Mouse (Mus musculus): ENCODE measurements at regions not wholly inside any gene's neighbourhood (a gene's known extent, or its start where the extent isn't known, plus 50 kb on each side); places are given as distances from the start of the nearest gene placed in this dataset.

DNA sequence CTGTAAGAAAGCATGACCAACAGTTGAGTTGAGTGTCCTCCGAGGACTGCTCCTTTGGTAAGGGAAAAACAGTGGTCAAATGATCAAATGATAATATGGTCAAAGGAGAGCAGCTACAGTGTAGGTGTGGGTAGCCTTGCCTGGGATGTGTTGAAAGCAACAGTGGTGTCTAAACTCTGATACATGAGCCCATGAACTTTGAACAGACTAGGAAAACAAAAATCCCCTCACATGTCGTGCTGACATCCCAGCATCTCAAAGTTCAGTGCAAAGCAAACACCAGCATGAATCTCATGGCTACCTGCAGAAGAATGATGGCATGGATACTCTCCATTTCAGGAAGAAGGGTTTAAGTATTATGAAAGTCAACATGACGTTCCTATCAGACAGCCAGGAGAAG lies 171.3 kb upstream of the Lpp start:
- Histone ChIP-seq H3K27ac (ENCODE audit: insufficient read depth, low read length) (no peak overlapping the region), H3K4me3 (ENCODE audit: insufficient read depth, low read length) (no peak overlapping the region), H3K4me1 (ENCODE audit: control insufficient read depth, insufficient read depth, low read length) (no peaks in the 10 kb centered on the region)
- no peak for TF ChIP-seq POLR2A (IDR thresholded peaks at IDR 0.05; ENCODE audit: low read depth, low read length)
- TF ChIP-seq CTCF (IDR thresholded peaks at IDR 0.05; ENCODE audit: borderline replicate concordance, insufficient read depth, low read length) = no peak

DNA sequence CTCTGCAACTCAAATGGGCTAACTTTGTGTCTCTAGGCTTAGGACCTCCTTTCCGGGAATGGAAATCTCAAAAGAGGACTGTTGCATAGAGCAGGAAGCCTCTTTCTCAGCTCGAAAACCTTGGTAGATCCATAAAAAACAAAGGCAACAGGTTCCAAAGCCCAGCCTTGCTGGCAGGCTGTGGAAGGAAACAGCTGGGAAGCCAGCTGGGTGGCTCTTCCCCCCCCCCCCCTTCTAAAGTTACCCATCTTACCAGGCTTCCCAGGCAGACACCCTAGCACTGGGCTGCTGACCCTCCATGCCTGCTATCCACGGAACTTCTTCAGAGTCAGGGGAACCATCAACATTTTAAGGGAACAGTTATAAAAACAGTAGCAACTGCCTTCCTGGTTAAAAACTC lies 172.7 kb upstream of the Lpp start:
- TF ChIP-seq POLR2A (IDR thresholded peaks at IDR 0.05; ENCODE audit: low read depth, low read length) (no peak), CTCF (IDR thresholded peaks at IDR 0.05; ENCODE audit: borderline replicate concordance, insufficient read depth, low read length) (no peak)
- H3K4me3 ChIP-seq (ENCODE audit: insufficient read depth, low read length) = no peak overlapping the region
- no peak overlapping the region for H3K27ac ChIP-seq (ENCODE audit: insufficient read depth, low read length)
- H3K4me1 ChIP-seq (ENCODE audit: control insufficient read depth, insufficient read depth, low read length) = no peaks in the 10 kb centered on the region

DNA sequence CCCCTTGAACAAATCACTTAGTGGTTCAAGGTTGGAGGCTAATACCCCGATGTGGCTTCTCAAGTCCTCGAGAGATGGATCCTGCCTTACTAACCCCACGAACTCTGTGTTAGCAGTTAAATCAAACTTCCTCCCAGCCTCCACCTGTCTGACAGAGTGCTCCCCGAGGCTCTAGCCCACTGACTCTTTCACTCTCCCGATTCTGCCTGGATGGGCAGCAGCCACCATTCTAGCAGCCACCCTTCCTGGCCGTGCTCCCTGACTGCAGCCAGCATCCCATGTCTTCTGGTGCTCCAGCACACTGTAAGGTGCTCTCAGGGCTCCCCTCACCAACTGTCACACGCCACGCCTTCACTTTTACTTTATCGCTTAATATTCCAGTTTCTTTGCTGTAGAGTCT lies 173.6 kb upstream of the Lpp start:
- no peak overlapping the region for H3K4me3 ChIP-seq (ENCODE audit: insufficient read depth, low read length)
- TF ChIP-seq CTCF (IDR thresholded peaks at IDR 0.05; ENCODE audit: borderline replicate concordance, insufficient read depth, low read length) = no peak
- TF ChIP-seq POLR2A (IDR thresholded peaks at IDR 0.05; ENCODE audit: low read depth, low read length) = no peak
- H3K27ac ChIP-seq (ENCODE audit: insufficient read depth, low read length) = no peak overlapping the region
- H3K4me1 ChIP-seq (ENCODE audit: control insufficient read depth, insufficient read depth, low read length) = no peaks in the 10 kb centered on the region

DNA sequence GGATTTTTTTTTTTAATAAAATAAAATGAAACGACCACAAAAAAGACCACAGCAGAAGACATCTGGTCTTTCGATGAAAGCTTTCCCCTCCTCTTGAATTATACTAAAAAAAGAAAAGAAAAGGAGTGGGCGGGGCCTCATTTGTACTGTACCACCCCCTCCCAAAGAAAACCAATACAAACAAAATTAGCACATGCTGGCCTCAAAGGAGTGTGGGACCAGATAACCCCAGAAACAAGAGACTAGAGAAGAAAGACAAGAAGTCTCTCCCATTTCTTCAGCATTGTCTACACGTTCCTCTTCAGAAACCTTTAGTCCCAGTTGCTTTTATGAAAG lies 174.5 kb upstream of the Lpp start:
- TF ChIP-seq CTCF (IDR thresholded peaks at IDR 0.05; ENCODE audit: borderline replicate concordance, insufficient read depth, low read length) = no peak
- TF ChIP-seq POLR2A (IDR thresholded peaks at IDR 0.05; ENCODE audit: low read depth, low read length) = no peak
- Histone ChIP-seq H3K4me1 (ENCODE audit: control insufficient read depth, insufficient read depth, low read length) (no peaks in the 10 kb centered on the region), H3K4me3 (ENCODE audit: insufficient read depth, low read length) (no peak overlapping the region), H3K27ac (ENCODE audit: insufficient read depth, low read length) (no peak overlapping the region)

DNA sequence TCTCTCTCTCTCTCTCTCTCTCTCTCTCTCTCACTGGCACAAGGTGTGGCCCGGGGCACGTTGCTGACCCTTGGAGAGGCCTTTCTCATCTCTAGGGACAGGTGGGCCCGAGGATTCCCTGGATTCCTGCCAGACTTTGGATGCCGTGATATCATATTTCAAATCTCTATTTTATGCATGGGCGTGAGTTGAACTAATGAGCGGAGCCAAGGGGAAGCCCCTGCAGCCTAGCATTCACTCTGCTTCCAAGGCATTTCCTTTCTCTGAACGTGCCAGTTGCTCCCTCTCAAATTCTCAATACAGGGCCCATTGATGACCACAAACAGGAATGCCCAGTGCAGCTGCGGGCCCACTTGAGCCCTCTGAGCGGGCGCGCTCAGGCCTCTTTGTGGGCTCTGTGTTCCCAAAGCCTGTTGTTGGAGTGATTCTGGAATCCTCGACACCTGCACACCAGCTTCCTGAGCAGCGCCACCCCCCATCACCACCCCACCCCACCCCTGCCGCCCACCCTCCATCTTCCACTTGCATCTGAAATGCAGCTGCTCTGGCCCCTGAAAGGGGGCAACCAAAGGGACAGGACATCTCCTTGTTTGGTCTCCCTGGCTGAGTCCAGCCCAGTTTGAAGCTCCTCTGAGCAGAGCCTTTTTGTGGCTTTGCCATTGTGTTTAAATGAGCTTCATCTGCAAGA lies 175.0 kb upstream of the Lpp start:
- H3K4me3 ChIP-seq (ENCODE audit: insufficient read depth, low read length) = no peak overlapping the region
- TF ChIP-seq POLR2A (IDR thresholded peaks at IDR 0.05; ENCODE audit: low read depth, low read length) = no peak
- no peak for TF ChIP-seq CTCF (IDR thresholded peaks at IDR 0.05; ENCODE audit: borderline replicate concordance, insufficient read depth, low read length)
- H3K27ac ChIP-seq (ENCODE audit: insufficient read depth, low read length) = no peak overlapping the region
- H3K4me1 ChIP-seq (ENCODE audit: control insufficient read depth, insufficient read depth, low read length) = no peaks in the 10 kb centered on the region

DNA sequence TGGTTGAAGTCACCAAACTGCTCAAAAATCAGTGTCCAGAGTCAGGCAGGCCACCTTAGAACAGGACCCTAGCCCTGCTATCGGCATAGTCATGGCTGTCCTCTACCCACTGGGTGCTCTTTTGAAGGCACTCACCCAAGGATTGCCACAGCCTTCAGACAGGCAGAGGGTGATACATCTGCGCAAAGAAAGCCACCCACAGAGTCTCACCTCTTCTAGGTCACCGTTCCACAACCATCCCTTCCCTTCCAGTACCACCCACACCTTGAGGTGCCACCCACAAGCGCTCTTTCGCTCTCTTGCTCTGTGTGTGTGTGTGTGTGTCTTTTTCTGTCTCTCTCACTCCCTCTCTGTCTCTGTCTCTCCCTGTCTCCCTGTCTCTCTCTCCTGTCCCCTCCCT lies 176.5 kb upstream of the Lpp start:
- Histone ChIP-seq H3K4me3 (ENCODE audit: insufficient read depth, low read length) (no peak overlapping the region), H3K27ac (ENCODE audit: insufficient read depth, low read length) (no peak overlapping the region), H3K4me1 (ENCODE audit: control insufficient read depth, insufficient read depth, low read length) (no peaks in the 10 kb centered on the region)
- TF ChIP-seq CTCF (IDR thresholded peaks at IDR 0.05; ENCODE audit: borderline replicate concordance, insufficient read depth, low read length) (no peak), POLR2A (IDR thresholded peaks at IDR 0.05; ENCODE audit: low read depth, low read length) (no peak)

DNA sequence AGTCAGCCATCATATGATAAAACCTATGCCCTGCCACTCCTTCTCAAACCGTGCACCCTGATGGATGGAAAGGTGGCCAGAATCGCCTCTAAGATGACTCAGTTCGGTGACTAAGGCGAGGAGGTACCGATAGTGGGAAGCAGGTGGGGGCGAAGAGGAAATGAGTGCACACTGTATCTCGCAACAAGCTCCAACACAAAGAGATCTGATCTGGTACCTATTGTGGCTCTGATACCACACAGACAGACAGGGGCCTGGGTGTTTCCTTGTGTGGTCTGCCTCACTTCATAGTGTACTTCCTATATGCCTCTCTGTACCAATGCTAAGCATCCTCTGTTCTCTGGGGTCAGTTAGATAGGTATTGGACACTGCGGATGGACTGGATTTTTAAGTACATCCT lies 178.0 kb upstream of the Lpp start:
- H3K27ac ChIP-seq (ENCODE audit: insufficient read depth, low read length) = no peak overlapping the region
- no peak for TF ChIP-seq CTCF (IDR thresholded peaks at IDR 0.05; ENCODE audit: borderline replicate concordance, insufficient read depth, low read length)
- TF ChIP-seq POLR2A (IDR thresholded peaks at IDR 0.05; ENCODE audit: low read depth, low read length) = no peak
- H3K4me3 ChIP-seq (ENCODE audit: insufficient read depth, low read length) = no peak overlapping the region
- H3K4me1 ChIP-seq (ENCODE audit: control insufficient read depth, insufficient read depth, low read length) = no peaks in the 10 kb centered on the region

DNA sequence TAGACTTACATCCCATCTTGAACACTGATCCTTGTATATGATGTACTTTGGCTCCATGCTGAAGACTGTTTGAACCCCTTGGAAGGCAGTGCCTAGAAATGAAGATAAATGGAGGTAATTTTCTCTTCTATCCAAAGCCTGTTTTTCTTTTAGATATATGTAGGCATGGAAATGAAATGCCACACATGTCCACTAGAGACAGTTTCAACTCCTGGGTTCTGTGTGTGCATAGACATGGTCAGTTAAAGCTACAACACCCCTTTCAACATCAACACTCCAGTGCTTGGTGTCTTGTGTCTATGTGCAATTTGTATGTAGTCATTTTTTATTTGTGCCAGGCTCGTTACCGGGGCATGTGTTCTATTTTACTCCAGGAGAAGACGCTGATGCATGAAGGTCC lies 179.7 kb upstream of the Lpp start:
- Histone ChIP-seq H3K4me3 (ENCODE audit: insufficient read depth, low read length) (no peak overlapping the region), H3K4me1 (ENCODE audit: control insufficient read depth, insufficient read depth, low read length) (no peaks in the 10 kb centered on the region), H3K27ac (ENCODE audit: insufficient read depth, low read length) (no peak overlapping the region)
- TF ChIP-seq CTCF (IDR thresholded peaks at IDR 0.05; ENCODE audit: borderline replicate concordance, insufficient read depth, low read length) = no peak
- no peak for TF ChIP-seq POLR2A (IDR thresholded peaks at IDR 0.05; ENCODE audit: low read depth, low read length)

DNA sequence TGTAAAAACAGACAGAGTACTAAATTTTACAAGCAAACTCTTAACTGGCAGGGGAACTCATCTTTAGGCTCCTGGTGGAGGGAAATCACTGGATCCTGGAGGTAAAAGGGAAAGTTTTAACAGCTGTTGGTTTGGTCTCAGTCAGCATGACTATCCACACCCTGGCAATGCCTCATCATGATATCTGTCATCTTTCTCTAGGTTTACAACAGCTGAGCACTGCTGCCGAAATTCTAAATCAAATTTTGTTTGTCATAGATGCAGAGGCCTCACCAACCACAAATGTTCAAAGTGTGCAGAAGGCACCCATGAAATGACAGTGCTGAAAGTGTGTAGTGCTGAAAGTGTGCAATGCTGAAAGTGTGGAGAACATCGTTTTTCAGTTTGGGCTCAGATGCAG lies 180.6 kb upstream of the Lpp start:
- H3K4me1 ChIP-seq (ENCODE audit: control insufficient read depth, insufficient read depth, low read length) = no peaks in the 10 kb centered on the region
- TF ChIP-seq POLR2A (IDR thresholded peaks at IDR 0.05; ENCODE audit: low read depth, low read length) = no peak
- no peak for TF ChIP-seq CTCF (IDR thresholded peaks at IDR 0.05; ENCODE audit: borderline replicate concordance, insufficient read depth, low read length)
- H3K27ac ChIP-seq (ENCODE audit: insufficient read depth, low read length) = no peak overlapping the region
- no peak overlapping the region for H3K4me3 ChIP-seq (ENCODE audit: insufficient read depth, low read length)

DNA sequence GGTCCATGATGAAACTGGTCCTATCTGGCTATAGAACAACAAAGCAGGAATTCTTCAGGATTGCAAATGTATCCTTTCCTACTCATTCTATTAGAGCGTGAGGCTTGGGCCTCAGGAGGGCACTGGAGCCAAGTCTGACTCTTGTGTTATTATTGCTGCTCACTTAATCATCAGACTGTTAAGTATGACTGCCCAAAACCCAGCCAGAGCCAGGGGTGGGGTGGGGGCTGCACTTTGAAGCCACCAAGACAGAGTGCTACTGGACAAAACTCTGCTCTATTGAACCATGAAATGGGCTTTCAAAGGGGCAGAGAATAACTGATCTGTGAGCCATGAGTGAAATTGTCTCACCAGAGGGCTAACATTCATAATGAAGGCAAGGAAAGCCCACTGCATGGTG lies 181.7 kb upstream of the Lpp start:
- no peaks in the 10 kb centered on the region for H3K4me1 ChIP-seq (ENCODE audit: control insufficient read depth, insufficient read depth, low read length)
- H3K4me3 ChIP-seq (ENCODE audit: insufficient read depth, low read length) = no peak overlapping the region
- no peak for TF ChIP-seq CTCF (IDR thresholded peaks at IDR 0.05; ENCODE audit: borderline replicate concordance, insufficient read depth, low read length)
- no peak for TF ChIP-seq POLR2A (IDR thresholded peaks at IDR 0.05; ENCODE audit: low read depth, low read length)
- no peak overlapping the region for H3K27ac ChIP-seq (ENCODE audit: insufficient read depth, low read length)

DNA sequence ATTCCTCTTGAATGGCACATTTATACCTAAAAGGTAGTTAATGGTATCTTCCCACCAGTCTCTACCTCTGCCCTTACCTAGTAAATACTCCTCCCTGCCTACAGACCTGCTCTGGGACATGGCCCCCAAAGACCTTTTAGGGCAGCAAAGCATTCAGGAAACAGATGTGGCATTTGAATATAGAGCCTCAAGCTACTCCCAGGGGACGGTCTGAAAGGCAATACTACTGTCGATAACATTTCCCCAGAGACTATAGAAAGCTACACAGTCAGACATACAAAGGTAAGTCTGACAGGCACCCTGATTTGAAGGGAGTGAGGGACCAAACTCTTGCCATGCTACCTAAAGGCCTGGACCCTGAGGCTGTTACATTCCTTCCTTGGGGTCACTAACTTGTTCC lies 184.4 kb upstream of the Lpp start:
- Histone ChIP-seq H3K4me1 (ENCODE audit: control insufficient read depth, insufficient read depth, low read length) (peaks cover 7% of the 10 kb centered on the region; the same call in 1 of the 2 replicates), H3K4me3 (ENCODE audit: insufficient read depth, low read length) (no peak overlapping the region), H3K27ac (ENCODE audit: insufficient read depth, low read length) (no peak overlapping the region)
- no peak for TF ChIP-seq POLR2A (IDR thresholded peaks at IDR 0.05; ENCODE audit: low read depth, low read length)
- TF ChIP-seq CTCF (IDR thresholded peaks at IDR 0.05; ENCODE audit: borderline replicate concordance, insufficient read depth, low read length) = no peak

Data from embryonic fibroblast, embryonic 13.5 days (primary cell).